9 mouse cellular contexts compared by ENCODE assay signal in the genomic region with DNA sequence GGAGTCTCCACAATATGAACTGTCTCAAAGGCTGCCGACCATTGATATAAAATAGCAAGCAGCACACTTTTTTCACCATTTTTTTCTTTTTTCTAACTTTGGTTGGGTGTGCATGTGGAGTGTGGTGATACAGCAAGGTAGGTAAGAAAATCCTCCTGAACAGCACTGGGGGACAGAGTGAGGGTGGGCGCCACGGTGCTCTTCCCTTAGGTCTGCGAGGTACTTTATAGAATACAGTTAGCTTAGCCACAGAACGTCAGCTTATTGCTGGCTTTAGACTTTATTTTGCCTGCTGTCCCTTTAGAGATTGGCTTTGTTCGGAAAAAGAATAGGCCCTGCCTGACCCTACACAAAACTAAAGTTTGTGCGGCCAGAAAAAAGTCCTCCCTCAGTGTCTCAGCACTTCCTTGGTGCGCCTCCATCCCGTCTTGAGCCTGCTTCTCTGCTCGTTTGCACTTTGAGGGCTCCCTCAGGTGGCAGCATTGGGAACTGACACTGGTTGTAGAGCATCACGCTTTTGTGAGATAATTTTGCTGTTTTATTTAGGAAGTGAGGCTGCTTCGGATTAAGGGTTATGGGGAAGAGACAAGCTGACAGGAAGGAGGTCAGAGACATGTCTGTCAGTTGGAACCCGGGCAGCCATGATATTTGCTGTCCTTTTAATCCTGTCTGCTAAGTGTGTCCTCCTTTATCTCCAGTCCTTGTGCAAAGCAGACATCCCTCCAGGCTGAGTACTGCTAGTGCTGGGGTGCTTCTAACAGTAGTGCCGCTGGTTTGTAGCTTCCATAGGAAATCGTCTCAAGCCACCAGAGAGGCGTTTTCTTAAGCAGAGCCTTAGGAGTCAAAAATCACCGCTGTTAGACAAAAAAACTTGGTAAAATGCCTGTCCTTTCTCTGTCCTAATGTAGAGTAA. TPM values are rescaled to one million over a fixed set of nuclear protein-coding genes. Genes with fewer than 3 reads are reported as not detected.
A peak's percentile ranks its signal among the peaks of the same experiment; 100 is the strongest.
DNase-seq lines count a peak whose midpoint lies in the region; ATAC-seq and TF ChIP-seq lines count a peak whose summit lies in the region.
"Had no signal": no experiment of that assay in that cellular context is flagged by ENCODE, and none has a peak within 500 bp of the region (broad histone marks: within the 10 kb centered on the region; RNA-seq: fewer than 3 reads in every experiment).

No protein-coding gene starts in this region.

- no peaks in the 10 kb centered on the region for H3K9me3 ChIP-seq in embryonic facial prominence, embryonic 12.5 days
- no peaks in the 10 kb centered on the region for H3K9me3 ChIP-seq in lung, embryonic 14.5 days (ENCODE audit: low read depth, low read length)
- H3K9me3 ChIP-seq: heart, embryonic 15.5 days had no signal

- H3K4me2 ChIP-seq in embryonic facial prominence, embryonic 12.5 days (replicated peaks) = no peak overlapping the region
- no peak overlapping the region for H3K4me2 ChIP-seq in lung, embryonic 14.5 days
- H3K4me2 ChIP-seq: heart, embryonic 15.5 days had no signal

- H3K27ac ChIP-seq in embryonic facial prominence, embryonic 12.5 days = no peak overlapping the region
- no peak overlapping the region for H3K27ac ChIP-seq in lung, embryonic 14.5 days (ENCODE audit: low read depth)
- H3K27ac ChIP-seq: heart, embryonic 15.5 days had no signal

- H3K4me3 ChIP-seq in embryonic facial prominence, embryonic 12.5 days = no peak overlapping the region
- H3K4me3 ChIP-seq in lung, embryonic 14.5 days (ENCODE audit: low read depth, low read length) = no peak overlapping the region
- H3K4me3 ChIP-seq: heart, embryonic 15.5 days had no signal

- TF ChIP-seq CTCF in lung, embryonic 14.5 days (IDR thresholded peaks at IDR 0.05; ENCODE audit: low read depth) = peak; percentile 95

- peaks cover 4% of the 10 kb centered on the region for H3K36me3 ChIP-seq in embryonic facial prominence, embryonic 12.5 days
- H3K36me3 ChIP-seq in lung, embryonic 14.5 days (ENCODE audit: insufficient read depth) = peaks cover 2% of the 10 kb centered on the region; the same call in 1 of the 2 replicates

- no peak overlapping the region for H3K9ac ChIP-seq in embryonic facial prominence, embryonic 12.5 days
- H3K9ac ChIP-seq in lung, embryonic 14.5 days = no peak overlapping the region
- H3K9ac ChIP-seq: heart, embryonic 15.5 days had no signal

- H3K4me1 ChIP-seq in embryonic facial prominence, embryonic 12.5 days = peaks cover 3% of the 10 kb centered on the region; the same call in 1 of the 2 replicates
- peaks cover 4% of the 10 kb centered on the region; the same call in 1 of the 2 replicates for H3K4me1 ChIP-seq in lung, embryonic 14.5 days (ENCODE audit: insufficient read depth)

- WGBS in embryonic facial prominence, embryonic 12.5 days = 35% methylated on average over 17 of the region's 17 CpGs
- WGBS in lung, embryonic 14.5 days = 39% methylated on average over 17 of the region's 17 CpGs

- H3K27me3 ChIP-seq in embryonic facial prominence, embryonic 12.5 days = no peaks in the 10 kb centered on the region
- no peaks in the 10 kb centered on the region for H3K27me3 ChIP-seq in lung, embryonic 14.5 days (ENCODE audit: insufficient read depth, low read length)
- H3K27me3 ChIP-seq: heart, embryonic 15.5 days had no signal

- peak; percentile 52 to 70 for DNase-seq in CD8-positive naive resting alpha-beta T cell, adult 2 months (ENCODE audit: low read depth in 2 of 2, low spot score in 2 of 2)
- DNase-seq in adrenal gland, postnatal 4 days (ENCODE audit: low spot score in 2 of 2) = peak; percentile 58 to 69
- DNase-seq in heart, adult 8-10 months (ENCODE audit: low spot score) = peak; percentile 67
- peak; percentile 78 for DNase-seq in layer of hippocampus, adult 11-12 months (ENCODE audit: low spot score)
- DNase-seq in lung, embryonic 14.5 days = peak; percentile 92
- DNase-seq in ovary, postnatal 10 days (ENCODE audit: low spot score) = peak; percentile 71
- DNase-seq in thymus, postnatal 10 days (ENCODE audit: low spot score in 2 of 2) = peak; percentile 71 to 88

- ATAC-seq in embryonic facial prominence, embryonic 12.5 days (ENCODE audit: insufficient number of reproducible peaks, insufficient read depth, low FRiP score, low TSS enrichment) = 0 out of 2 replicates have a peak, but pooled peaks have one; percentile 56
- peak; percentile 62; the same call in 1 of the 2 replicates for ATAC-seq in lung, embryonic 14.5 days (ENCODE audit: insufficient read depth)

RNA-seq across cellular contexts. Expression of gene Rtn4ip1, which starts 17.3 kb away (rescaled TPM):
- 10 to 100 TPM; 18.4 to 19.3 TPM for total RNA-seq in adrenal gland, postnatal 4 days (2021)
- 15.8 and 16.2 TPM in 2 replicates for polyA plus RNA-seq in embryonic facial prominence, embryonic 12.5 days (2016; fragmentation: Nextera tagmentation; extraction: Ambion mirVana)
- 10 to 100 TPM; 69.1 to 77.1 (median 71.3) TPM for total RNA-seq in heart, adult 8-10 months (2022)
- polyA plus RNA-seq in lung, embryonic 14.5 days (2014; fragmentation: Nextera tagmentation; extraction: Ambion mirVana) = 15.0 TPM in 2 replicates

RNA-seq across cellular contexts. Expression of gene Qrsl1, which starts 17.4 kb away (rescaled TPM):
- 10 to 100 TPM; 12.3 to 13.5 TPM for total RNA-seq in adrenal gland, postnatal 4 days (2021)
- polyA plus RNA-seq in embryonic facial prominence, embryonic 12.5 days (2016; fragmentation: Nextera tagmentation; extraction: Ambion mirVana) = 25.2 and 26.0 TPM in 2 replicates
- 10 to 100 TPM; 23.6 to 33.2 (median 28.7) TPM for total RNA-seq in heart, adult 8-10 months (2022)
- polyA plus RNA-seq in lung, embryonic 14.5 days (2014; fragmentation: Nextera tagmentation; extraction: Ambion mirVana) = 24.1 and 26.3 TPM in 2 replicates
